Mouse (Mus musculus) effector memory CD4-positive, alpha-beta T cell, adult 5 months (primary cell): Measurements from ENCODE around the gene Qpct. TPM values are rescaled to one million over a fixed set of nuclear protein-coding genes. Genes with fewer than 3 reads are reported as not detected.

ENCODE experiments used
- polyA plus RNA-seq: library from polyadenylated mRNA; unstranded; fragments of 100-300 nt; shearing (Covaris generic); gene quantifications from one replicate; pipeline ENCODE4 v1.2.1, GENCODE M21; 2017

Gene Qpct
- 12.3 TPM for polyA plus RNA-seq

GRCm38 (mm10) chr17:79051606-79052005 lies at the start of gene Qpct:
Gene Qpct (plus strand): TSS chr17:79051906.

GRCm38 (mm10) chr17:79020208-79020983 lies 31.3 kb upstream of the Qpct start, which contains the start of gene Prkd3:
Gene Prkd3 (minus strand): TSS chr17:79020816.

Other genes starting within 250 kb of the Qpct start
- gene Heatr5b, start 216.5 kb upstream of the Qpct start, polyA plus RNA-seq = 23.3 TPM
- 43.9 TPM for gene Gpatch11, start 216.3 kb upstream of the Qpct start, polyA plus RNA-seq
- 5.5 TPM for gene Eif2ak2, start 169.3 kb upstream of the Qpct start, polyA plus RNA-seq
- gene Sult6b1, start 144.9 kb upstream of the Qpct start, polyA plus RNA-seq = not detected
- 22.1 TPM for gene Cebpzos, start 135.4 kb upstream of the Qpct start, polyA plus RNA-seq
- gene Cebpz, start 114.8 kb upstream of the Qpct start, polyA plus RNA-seq = 110 TPM
- 25.0 TPM for gene Ndufaf7, start 114.8 kb upstream of the Qpct start, polyA plus RNA-seq
- gene Prkd3, start 31.1 kb upstream of the Qpct start, polyA plus RNA-seq = 20.3 TPM